Mouse (Mus musculus): Measurements from ENCODE around the gene Slc22a22. TPM values are rescaled to one million over a fixed set of nuclear protein-coding genes. Genes with fewer than 3 reads are reported as not detected.

Gene Slc22a22
- polyA plus RNA-seq, 1 experiment = not detected

DNA sequence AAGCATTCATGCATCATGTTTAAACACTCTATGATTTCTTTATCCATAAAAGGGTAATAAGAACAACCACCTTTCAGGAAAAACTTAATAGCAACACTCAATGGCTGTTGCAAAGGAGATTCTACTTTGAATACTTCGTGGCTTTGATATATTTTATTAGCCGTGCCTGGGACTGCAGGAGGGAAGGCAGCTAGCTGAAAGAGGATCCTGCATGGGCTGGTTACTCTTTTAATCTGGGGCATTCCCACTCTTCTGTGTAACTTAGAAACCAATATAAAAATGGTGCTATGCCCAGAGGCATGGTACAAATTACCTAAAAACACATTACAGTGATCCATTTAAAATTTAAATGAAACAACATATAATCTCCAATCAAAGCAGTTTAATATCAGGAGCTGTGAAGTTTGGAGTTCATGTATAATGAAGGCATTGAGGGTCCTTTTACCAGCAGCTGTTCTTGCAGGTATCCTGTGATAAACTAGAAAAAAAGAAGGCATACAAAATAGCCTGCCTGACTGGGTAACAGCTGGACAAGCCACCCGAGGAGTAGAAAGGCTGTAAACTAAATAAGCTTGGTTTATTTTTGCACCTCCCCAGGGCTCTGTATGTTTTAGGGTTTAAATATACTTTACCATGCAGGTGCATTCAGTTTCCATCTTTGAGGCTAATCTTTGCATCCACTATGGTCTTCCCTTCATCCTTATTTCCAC is 78.8 kb downstream of the Slc22a22 start:
- no peak overlapping the region for H3K27ac ChIP-seq (ENCODE audit: insufficient read depth, low read length)
- TF ChIP-seq POLR2A (IDR thresholded peaks at IDR 0.05; ENCODE audit: extremely low read depth, insufficient read depth, low read length) = no peak
- TF ChIP-seq CTCF (IDR thresholded peaks at IDR 0.05; ENCODE audit: extremely low read depth, insufficient read depth, low read length) = no peak
- no peak overlapping the region for H3K4me3 ChIP-seq (ENCODE audit: insufficient read depth, low read length)
- no peaks in the 10 kb centered on the region for H3K4me1 ChIP-seq (ENCODE audit: control insufficient read depth, insufficient read depth, low read length)

DNA sequence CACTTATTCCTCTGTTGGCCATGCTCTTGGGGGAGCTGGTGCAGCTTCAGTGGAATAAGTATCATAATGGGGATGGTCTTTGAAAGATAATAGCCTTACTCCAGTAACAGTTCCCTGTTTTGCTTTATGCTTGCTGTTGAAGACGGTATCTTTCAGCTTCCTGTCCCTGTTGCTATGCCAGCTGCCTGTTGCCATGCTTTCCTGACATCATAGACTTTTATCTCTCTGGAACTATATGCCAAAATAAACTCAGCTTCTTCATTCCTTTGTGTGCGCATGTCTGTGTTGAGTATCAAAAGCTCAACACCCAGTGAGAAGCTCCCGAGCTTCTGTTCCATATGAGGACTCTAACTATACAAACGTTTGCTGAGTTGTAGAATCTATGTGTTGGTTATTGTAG is 83.4 kb downstream of the Slc22a22 start:
- no peak overlapping the region for H3K27ac ChIP-seq (ENCODE audit: insufficient read depth, low read length)
- H3K4me3 ChIP-seq (ENCODE audit: insufficient read depth, low read length) = no peak overlapping the region
- no peaks in the 10 kb centered on the region for H3K4me1 ChIP-seq (ENCODE audit: control insufficient read depth, insufficient read depth, low read length)
- TF ChIP-seq POLR2A (IDR thresholded peaks at IDR 0.05; ENCODE audit: extremely low read depth, insufficient read depth, low read length) = no peak
- TF ChIP-seq CTCF (IDR thresholded peaks at IDR 0.05; ENCODE audit: extremely low read depth, insufficient read depth, low read length) = no peak

- Histone ChIP-seq H3K27ac (ENCODE audit: insufficient read depth, low read length) (no peak overlapping the region), H3K4me3 (ENCODE audit: insufficient read depth, low read length) (no peak overlapping the region), H3K4me1 (ENCODE audit: control insufficient read depth, insufficient read depth, low read length) (no peaks in the 10 kb centered on the region)
- TF ChIP-seq CTCF (IDR thresholded peaks at IDR 0.05; ENCODE audit: extremely low read depth, insufficient read depth, low read length) (no peak), POLR2A (IDR thresholded peaks at IDR 0.05; ENCODE audit: extremely low read depth, insufficient read depth, low read length) (no peak)
These were observed 97.0 kb downstream of the Slc22a22 start for GRCm38 (mm10) chr15:57380381-57380780.

- TF ChIP-seq CTCF (IDR thresholded peaks at IDR 0.05; ENCODE audit: extremely low read depth, insufficient read depth, low read length) (no peak), POLR2A (IDR thresholded peaks at IDR 0.05; ENCODE audit: extremely low read depth, insufficient read depth, low read length) (no peak)
- no peaks in the 10 kb centered on the region for H3K4me1 ChIP-seq (ENCODE audit: control insufficient read depth, insufficient read depth, low read length)
- H3K4me3 ChIP-seq (ENCODE audit: insufficient read depth, low read length) = no peak overlapping the region
- H3K27ac ChIP-seq (ENCODE audit: insufficient read depth, low read length) = no peak overlapping the region
These were observed 111.0 kb downstream of the Slc22a22 start for GRCm38 (mm10) chr15:57366446-57366845.

GRCm38 (mm10) chr15:57355278-57355677 is 122.1 kb downstream of the Slc22a22 start:
- no peak overlapping the region for H3K4me3 ChIP-seq (ENCODE audit: insufficient read depth, low read length)
- no peak overlapping the region for H3K27ac ChIP-seq (ENCODE audit: insufficient read depth, low read length)
- H3K4me1 ChIP-seq (ENCODE audit: control insufficient read depth, insufficient read depth, low read length) = no peaks in the 10 kb centered on the region
- TF ChIP-seq CTCF (IDR thresholded peaks at IDR 0.05; ENCODE audit: extremely low read depth, insufficient read depth, low read length) (no peak), POLR2A (IDR thresholded peaks at IDR 0.05; ENCODE audit: extremely low read depth, insufficient read depth, low read length) (no peak)

DNA sequence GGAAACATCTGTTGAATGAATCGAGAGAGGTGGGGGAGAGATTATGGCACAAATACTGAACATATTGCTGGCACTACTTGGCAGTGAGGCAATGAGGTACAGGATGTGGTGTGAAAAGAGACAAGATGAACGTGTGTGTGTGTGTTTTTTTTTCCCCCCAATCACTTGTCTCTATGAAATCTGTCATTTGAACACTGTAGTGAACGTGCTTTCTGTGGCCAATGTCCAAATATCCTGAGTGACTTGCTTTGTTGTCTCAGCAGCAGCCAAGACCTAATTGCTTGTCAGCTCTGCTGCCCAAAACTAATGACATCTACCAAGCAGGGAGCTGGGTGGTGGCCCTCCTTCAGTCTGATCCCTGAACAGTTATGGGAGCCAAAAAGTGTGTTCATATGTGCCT is 136.9 kb downstream of the Slc22a22 start:
- H3K27ac ChIP-seq (ENCODE audit: insufficient read depth, low read length) = no peak overlapping the region

DNA sequence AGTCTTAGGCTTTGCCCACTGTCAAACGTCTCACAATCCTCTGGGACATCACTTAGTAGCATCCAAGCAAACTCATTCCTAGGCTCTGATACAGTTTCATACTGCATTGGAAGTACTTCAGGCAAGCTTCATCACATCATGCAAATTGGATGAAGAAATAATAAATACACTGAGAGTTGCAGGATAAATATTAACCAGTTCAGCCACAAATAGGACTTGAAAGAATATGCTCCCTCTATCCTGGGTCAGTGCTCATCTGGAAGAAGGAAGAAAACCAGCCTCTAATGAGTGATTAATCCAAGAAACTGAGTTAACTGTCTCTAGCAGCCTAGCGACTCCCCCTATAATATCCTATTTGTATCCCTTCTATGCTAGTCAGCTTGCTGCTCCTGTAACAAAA is 146.1 kb downstream of the Slc22a22 start:
- H3K4me1 ChIP-seq (ENCODE audit: control insufficient read depth, insufficient read depth, low read length) = no peaks in the 10 kb centered on the region
- H3K27ac ChIP-seq (ENCODE audit: insufficient read depth, low read length) = no peak overlapping the region
- no peak overlapping the region for H3K4me3 ChIP-seq (ENCODE audit: insufficient read depth, low read length)
- no peak for TF ChIP-seq CTCF (IDR thresholded peaks at IDR 0.05; ENCODE audit: extremely low read depth, insufficient read depth, low read length)

More for the DNA sequence above, 136.9 kb downstream of the Slc22a22 start:
- Histone ChIP-seq H3K4me3 (ENCODE audit: insufficient read depth, low read length) (no peak overlapping the region), H3K4me1 (ENCODE audit: control insufficient read depth, insufficient read depth, low read length) (no peaks in the 10 kb centered on the region)
- TF ChIP-seq CTCF (IDR thresholded peaks at IDR 0.05; ENCODE audit: extremely low read depth, insufficient read depth, low read length) = no peak
- no peak for TF ChIP-seq POLR2A (IDR thresholded peaks at IDR 0.05; ENCODE audit: extremely low read depth, insufficient read depth, low read length)

GRCm38 (mm10) chr15:57318001-57318400 is 159.4 kb downstream of the Slc22a22 start:
- Histone ChIP-seq H3K27ac (ENCODE audit: insufficient read depth, low read length) (no peak overlapping the region), H3K4me3 (ENCODE audit: insufficient read depth, low read length) (no peak overlapping the region), H3K4me1 (ENCODE audit: control insufficient read depth, insufficient read depth, low read length) (no peaks in the 10 kb centered on the region)
- no peak for TF ChIP-seq CTCF (IDR thresholded peaks at IDR 0.05; ENCODE audit: extremely low read depth, insufficient read depth, low read length)
- no peak for TF ChIP-seq POLR2A (IDR thresholded peaks at IDR 0.05; ENCODE audit: extremely low read depth, insufficient read depth, low read length)

- no peaks in the 10 kb centered on the region for H3K4me1 ChIP-seq (ENCODE audit: control insufficient read depth, insufficient read depth, low read length)
- H3K4me3 ChIP-seq (ENCODE audit: insufficient read depth, low read length) = no peak overlapping the region
- H3K27ac ChIP-seq (ENCODE audit: insufficient read depth, low read length) = no peak overlapping the region
- no peak for TF ChIP-seq POLR2A (IDR thresholded peaks at IDR 0.05; ENCODE audit: extremely low read depth, insufficient read depth, low read length)
These were observed 160.9 kb downstream of the Slc22a22 start for GRCm38 (mm10) chr15:57316486-57316885.

- H3K4me1 ChIP-seq (ENCODE audit: control insufficient read depth, insufficient read depth, low read length) = no peaks in the 10 kb centered on the region
- no peak for TF ChIP-seq CTCF (IDR thresholded peaks at IDR 0.05; ENCODE audit: extremely low read depth, insufficient read depth, low read length)
- no peak for TF ChIP-seq POLR2A (IDR thresholded peaks at IDR 0.05; ENCODE audit: extremely low read depth, insufficient read depth, low read length)
- no peak overlapping the region for H3K27ac ChIP-seq (ENCODE audit: insufficient read depth, low read length)
- no peak overlapping the region for H3K4me3 ChIP-seq (ENCODE audit: insufficient read depth, low read length)
These were observed 174.7 kb downstream of the Slc22a22 start for GRCm38 (mm10) chr15:57302710-57303109.

All from cortical plate, adult 2 months (tissue).